ENCODE assay signal across 9 mouse cellular contexts in genomic region chr1:75000496-75000895, GRCm38 (mm10). TPM values are rescaled to one million over a fixed set of nuclear protein-coding genes. Genes with fewer than 3 reads are reported as not detected.
DNase-seq lines count a peak whose midpoint lies in the region; ATAC-seq and TF ChIP-seq lines count a peak whose summit lies in the region.
"Had no signal": no experiment of that assay in that cellular context is flagged by ENCODE, and none has a peak within 500 bp of the region (broad histone marks: within the 10 kb centered on the region; RNA-seq: fewer than 3 reads in every experiment).

No protein-coding gene starts in this region.

- DNase-seq in hindbrain, embryonic 14.5 days (ENCODE audit: low spot score): peak; percentile 45
- DNase-seq in 416B (ENCODE audit: low read depth) (peak; percentile 76), MEL-GATA-1-ER (ENCODE audit: extremely low read depth, low read depth) (peak; percentile 24)
- DNase-seq in cerebellum, adult 2 months: peak; percentile 6 to 25
- peak; percentile 40 for DNase-seq in hindbrain, postnatal 0 days (ENCODE audit: low spot score)
- DNase-seq in lung, postnatal 0 days (ENCODE audit: low spot score): peak; percentile 50
- peak; percentile 17 to 21 for DNase-seq in thymus, postnatal 36 days

- no peak overlapping the region for H3K9ac ChIP-seq in hindbrain, embryonic 14.5 days
- H3K9ac ChIP-seq in hindbrain, embryonic 16.5 days (ENCODE audit: low read depth, low read length): no peak overlapping the region
- H3K9ac ChIP-seq in hindbrain, postnatal 0 days (replicated peaks; ENCODE audit: low read length): no peak overlapping the region
- no peak overlapping the region for H3K9ac ChIP-seq in lung, postnatal 0 days (replicated peaks; ENCODE audit: low read depth)

- H3K27me3 ChIP-seq in hindbrain, embryonic 14.5 days (ENCODE audit: control insufficient read depth, insufficient read depth, low read length): no peaks in the 10 kb centered on the region
- H3K27me3 ChIP-seq in hindbrain, embryonic 16.5 days (replicated peaks; ENCODE audit: control insufficient read depth, insufficient read depth, low read length): no peaks in the 10 kb centered on the region
- no peaks in the 10 kb centered on the region for H3K27me3 ChIP-seq in cerebellum, adult 2 months (ENCODE audit: control insufficient read depth, insufficient read depth, low read length)
- no peaks in the 10 kb centered on the region for H3K27me3 ChIP-seq in hindbrain, postnatal 0 days (ENCODE audit: insufficient read depth, low read length)
- no peaks in the 10 kb centered on the region for H3K27me3 ChIP-seq in lung, postnatal 0 days (replicated peaks; ENCODE audit: insufficient read depth, low read length)

- WGBS in hindbrain, embryonic 14.5 days: 0% methylated on average over 1 of the region's 1 CpGs
- 0% methylated on average over 1 of the region's 1 CpGs for WGBS in hindbrain, embryonic 16.5 days
- WGBS in cerebellum, adult 2 months: 4% methylated on average over 1 of the region's 1 CpGs
- WGBS in hindbrain, postnatal 0 days: 0% methylated on average over 1 of the region's 1 CpGs
- WGBS in lung, postnatal 0 days: 4% methylated on average over 1 of the region's 1 CpGs

- H3K4me2 ChIP-seq in hindbrain, embryonic 14.5 days (replicated peaks): no peak overlapping the region
- H3K4me2 ChIP-seq in hindbrain, embryonic 16.5 days (ENCODE audit: low read length): no peak overlapping the region
- no peak overlapping the region for H3K4me2 ChIP-seq in hindbrain, postnatal 0 days (ENCODE audit: low read depth, low read length)
- no peak overlapping the region for H3K4me2 ChIP-seq in lung, postnatal 0 days (replicated peaks; ENCODE audit: low read depth, low read length)

- TF ChIP-seq POLR2A in cerebellum, adult 2 months (IDR thresholded peaks at IDR 0.05; ENCODE audit: borderline replicate concordance, insufficient read depth, low read length): no peak

- no peaks in the 10 kb centered on the region for H3K36me3 ChIP-seq in hindbrain, embryonic 14.5 days (replicated peaks; ENCODE audit: control insufficient read depth, insufficient read depth)
- no peaks in the 10 kb centered on the region for H3K36me3 ChIP-seq in hindbrain, embryonic 16.5 days (ENCODE audit: control insufficient read depth, insufficient read depth, low read length)
- H3K36me3 ChIP-seq in hindbrain, postnatal 0 days (ENCODE audit: insufficient read depth, low read length): no peaks in the 10 kb centered on the region
- H3K36me3 ChIP-seq in lung, postnatal 0 days (ENCODE audit: insufficient read depth, low read length): no peaks in the 10 kb centered on the region

- H3K4me3 ChIP-seq in hindbrain, embryonic 14.5 days (replicated peaks; ENCODE audit: low read length): no peak overlapping the region
- H3K4me3 ChIP-seq in hindbrain, embryonic 16.5 days (ENCODE audit: low read length): no peak overlapping the region
- H3K4me3 ChIP-seq in cerebellum, adult 2 months (replicated peaks; ENCODE audit: insufficient read depth, low read depth, low read length): no peak overlapping the region
- H3K4me3 ChIP-seq in hindbrain, postnatal 0 days (ENCODE audit: low read length): no peak overlapping the region
- H3K4me3 ChIP-seq in lung, postnatal 0 days (ENCODE audit: low read depth, low read length): no peak overlapping the region
- H3K4me3 ChIP-seq: erythroblast, embryonic 14.5 days had no signal

- no peak for ATAC-seq in hindbrain, embryonic 14.5 days (ENCODE audit: low FRiP score)
- ATAC-seq in hindbrain, embryonic 16.5 days: no peak
- no peak for ATAC-seq in hindbrain, postnatal 0 days
- no peak for ATAC-seq in lung, postnatal 0 days

- TF ChIP-seq CTCF in cerebellum, adult 2 months (IDR thresholded peaks at IDR 0.05; ENCODE audit: borderline replicate concordance, insufficient read depth, low read depth, low read length): peak; percentile 51; the same call in 1 of the 2 replicates
- TF ChIP-seq CTCF in hindbrain, postnatal 0 days (IDR thresholded peaks at IDR 0.05; ENCODE audit: low read depth): peak; percentile 79
- peak; percentile 89 for TF ChIP-seq CTCF in lung, postnatal 0 days (IDR thresholded peaks at IDR 0.05)

- H3K27ac ChIP-seq in hindbrain, embryonic 14.5 days: no peak overlapping the region
- H3K27ac ChIP-seq in hindbrain, embryonic 16.5 days (ENCODE audit: low read depth, low read length): no peak overlapping the region
- H3K27ac ChIP-seq in cerebellum, adult 2 months (ENCODE audit: insufficient read depth, low read length): no peak overlapping the region
- no peak overlapping the region for H3K27ac ChIP-seq in hindbrain, postnatal 0 days
- H3K27ac ChIP-seq in lung, postnatal 0 days (ENCODE audit: low read length): no peak overlapping the region

- H3K9me3 ChIP-seq in hindbrain, embryonic 14.5 days (ENCODE audit: control insufficient read depth, low read length): no peaks in the 10 kb centered on the region
- no peaks in the 10 kb centered on the region for H3K9me3 ChIP-seq in hindbrain, embryonic 16.5 days (ENCODE audit: control insufficient read depth, low read length)
- H3K9me3 ChIP-seq in hindbrain, postnatal 0 days (ENCODE audit: low read length): no peaks in the 10 kb centered on the region
- no peaks in the 10 kb centered on the region for H3K9me3 ChIP-seq in lung, postnatal 0 days (ENCODE audit: low read length)

- H3K4me1 ChIP-seq in hindbrain, embryonic 14.5 days (replicated peaks; ENCODE audit: control insufficient read depth, insufficient read depth, low read length): no peaks in the 10 kb centered on the region
- H3K4me1 ChIP-seq in hindbrain, embryonic 16.5 days (ENCODE audit: control insufficient read depth, insufficient read depth, low read depth, low read length): no peaks in the 10 kb centered on the region
- H3K4me1 ChIP-seq in cerebellum, adult 2 months (ENCODE audit: control insufficient read depth, insufficient read depth, low read length): no peaks in the 10 kb centered on the region
- no peaks in the 10 kb centered on the region for H3K4me1 ChIP-seq in hindbrain, postnatal 0 days (ENCODE audit: insufficient read depth, low read length)
- no peaks in the 10 kb centered on the region for H3K4me1 ChIP-seq in lung, postnatal 0 days (ENCODE audit: insufficient read depth, low read depth, low read length)

- TF ChIP-seq EP300 in lung, postnatal 0 days (IDR thresholded peaks at IDR 0.05): no peak

RNA-seq across cellular contexts. Expression of gene Ihh, which starts 49.0 kb away (rescaled TPM):
- 0.32 and 0.35 TPM in 2 replicates for polyA plus RNA-seq in hindbrain, embryonic 14.5 days (2014; fragmentation: Nextera tagmentation; extraction: Ambion mirVana)
- 0.25 and 0.30 TPM in 2 replicates for polyA plus RNA-seq in hindbrain, embryonic 16.5 days (2015; fragmentation: Nextera tagmentation; extraction: Ambion mirVana)
- polyA plus RNA-seq in cerebellum, adult 2 months (2012; rRNA removed): 0.33 and 0.49 TPM in 2 replicates
- total RNA-seq in hindbrain, postnatal 0 days (2014; rRNA removed): 0.18 and 0.31 TPM in 2 replicates
- polyA plus RNA-seq in hindbrain, postnatal 0 days (2015; fragmentation: Nextera tagmentation; extraction: Ambion mirVana): 0.11 and 0.25 TPM in 2 replicates
- polyA plus RNA-seq in lung, postnatal 0 days (2015; fragmentation: Nextera tagmentation; extraction: Ambion mirVana): 0.10 and 0.16 TPM in 2 replicates

Comparison
In these comparisons a context has a peak if more than half of its experiments do, and no peak if none do; other contexts are left out.
1. DNase-seq: peak in every context shown above with its lines; median percentile 76 in 416B; 50 in lung, postnatal 0 days; 45 in hindbrain, embryonic 14.5 days; 40 in hindbrain, postnatal 0 days; 24 in MEL-GATA-1-ER; 19 in thymus, postnatal 36 days; 16 in cerebellum, adult 2 months.